Mouse (Mus musculus) lung, embryonic 15.5 days (tissue): ENCODE data around the gene Spaca4. TPM values are rescaled to one million over a fixed set of nuclear protein-coding genes. Genes with fewer than 3 reads are reported as not detected.
A peak's percentile ranks its signal among the peaks of the same experiment; 100 is the strongest.

Experiments
- ATAC-seq: fragments of 200-750 bp; cut with Nextera tagmentation; 2 replicates; pipeline ENCODE4 v1.8.0; 2017; ENCODE audit warnings: moderate number of reproducible peaks, borderline replicate concordance; ENCODE audit not compliant: low FRiP score, low TSS enrichment; ENCODE audit errors: extremely low read depth
- H3K27ac ChIP-seq: fragments of 300-500 bp; sonication (generic); 2 replicates; pipeline ENCODE4 v1.5.1; 2015; ENCODE audit warnings: moderate library complexity, mild to moderate bottlenecking, inconsistent platforms
- H3K27me3 ChIP-seq: fragments of 300-500 bp; sonication (generic); 2 replicates; pipeline ENCODE4 v1.6.1; 2015; ENCODE audit warnings: inconsistent platforms
- H3K36me3 ChIP-seq: fragments of 300-500 bp; sonication (generic); 2 replicates; pipeline ENCODE4 v1.6.1; 2015; ENCODE audit warnings: inconsistent platforms
- H3K4me1 ChIP-seq: fragments of 300-500 bp; sonication (generic); 2 replicates; pipeline ENCODE4 v1.6.1; 2015; ENCODE audit warnings: inconsistent platforms
- H3K4me2 ChIP-seq: fragments of 300-500 bp; sonication (generic); 2 replicates; pipeline ENCODE4 v1.6.1; 2015; ENCODE audit warnings: inconsistent platforms, mild to moderate bottlenecking, moderate library complexity
- H3K4me3 ChIP-seq: fragments of 300-500 bp; sonication (generic); 2 replicates; pipeline ENCODE4 v1.5.1; 2015; ENCODE audit warnings: mild to moderate bottlenecking, inconsistent platforms
- H3K9ac ChIP-seq: fragments of 300-500 bp; sonication (generic); 2 replicates; pipeline ENCODE4 v1.6.1; 2015; ENCODE audit warnings: inconsistent platforms
- H3K9me3 ChIP-seq: fragments of 300-500 bp; sonication (generic); 2 replicates; pipeline ENCODE4 v1.6.1; 2016; ENCODE audit warnings: inconsistent platforms
- WGBS: fragments of 180-500 bp; shearing (Covaris S2); methylation state at CpG from one replicate; pipeline ENCODE4 v1.1.7; 2015; 5-methylcytosine and 5-hydroxymethylcytosine counted together
- polyA plus RNA-seq: library from polyadenylated mRNA; unstranded; fragments of >200 nt; fragmentation: Nextera tagmentation; extraction: Ambion mirVana; gene quantifications from 2 replicates; pipeline ENCODE4 v1.2.1, GENCODE M21; 2015

Gene Spaca4
- polyA plus RNA-seq, 1 experiment from 2014 or later, result not detected

DNA sequence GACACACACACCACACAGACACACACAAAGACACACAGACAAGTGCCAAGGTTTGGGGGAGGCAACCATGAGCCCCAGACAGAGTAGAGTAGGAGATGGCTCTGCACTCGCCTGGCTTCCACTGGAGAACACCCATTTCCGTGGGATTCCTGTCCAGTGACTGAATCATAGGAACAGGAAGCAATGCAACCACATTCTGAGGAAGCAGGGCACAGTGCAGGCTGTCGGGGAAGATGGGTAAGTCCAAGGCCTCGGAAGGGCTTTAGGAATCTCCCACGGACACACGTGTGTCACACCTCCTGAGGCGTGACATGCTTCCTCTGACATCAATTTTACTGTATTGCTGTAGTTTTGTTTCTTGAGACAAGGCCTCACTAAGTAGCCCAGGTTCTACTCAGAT, 22.5 kb upstream of the Spaca4 start:
- Histone ChIP-seq H3K9ac (no peak overlapping the region), H3K4me1 (peaks cover 5% of the 10 kb centered on the region; the same call in 1 of the 2 replicates), H3K27ac (no peak overlapping the region), H3K36me3 (no peaks in the 10 kb centered on the region), H3K4me3 (no peak overlapping the region), H3K9me3 (no peaks in the 10 kb centered on the region), H3K4me2 (no peak overlapping the region), H3K27me3 (no peaks in the 10 kb centered on the region)
- WGBS, result 55% methylated on average over 7 of the region's 7 CpGs
- ATAC-seq, result no peak; the same call in 1 of the 2 replicates

GRCm38 (mm10) chr7:45747450-45747849, 21.8 kb upstream of the Spaca4 start:
- Histone ChIP-seq H3K36me3 (no peaks in the 10 kb centered on the region), H3K9me3 (no peaks in the 10 kb centered on the region), H3K4me1 (peaks cover 5% of the 10 kb centered on the region; the same call in 1 of the 2 replicates), H3K27me3 (no peaks in the 10 kb centered on the region), H3K9ac (no peak overlapping the region), H3K4me2 (no peak overlapping the region), H3K27ac (no peak overlapping the region), H3K4me3 (no peak overlapping the region)
- no peak for ATAC-seq
- 89% methylated on average over 5 of the region's 5 CpGs for WGBS

- Histone ChIP-seq H3K9ac (no peak overlapping the region), H3K4me2 (no peak overlapping the region), H3K4me3 (no peak overlapping the region), H3K9me3 (no peaks in the 10 kb centered on the region), H3K4me1 (peaks cover 13% of the 10 kb centered on the region), H3K27ac (no peak overlapping the region), H3K36me3 (no peaks in the 10 kb centered on the region), H3K27me3 (no peaks in the 10 kb centered on the region)
- 66% methylated on average over 6 of the region's 6 CpGs for WGBS
- no peak for ATAC-seq
Observed at GRCm38 (mm10) chr7:45746518-45746917, 20.9 kb upstream of the Spaca4 start.

DNA sequence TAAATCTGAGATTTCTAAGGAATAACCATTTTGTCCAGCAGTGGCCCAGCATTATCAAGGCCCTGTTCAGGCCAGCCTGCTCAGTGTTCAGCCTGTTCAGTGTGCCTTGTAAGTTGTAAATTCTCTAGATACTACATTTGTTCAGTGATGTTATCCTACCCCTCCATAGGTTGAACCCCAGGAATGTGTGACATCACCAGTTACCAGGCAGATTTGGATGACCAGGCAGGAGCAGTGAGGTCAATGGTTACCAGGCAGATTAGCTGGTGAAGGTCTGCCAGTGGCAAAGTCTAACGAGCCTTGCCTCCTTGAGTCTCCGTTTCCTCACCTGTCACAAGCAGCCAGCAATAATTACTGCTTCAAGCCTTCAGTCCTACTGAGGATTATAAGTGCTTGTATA, 18.8 kb upstream of the Spaca4 start:
- ATAC-seq, result no peak
- H3K9ac ChIP-seq, result no peak overlapping the region
- H3K36me3 ChIP-seq, result no peaks in the 10 kb centered on the region

DNA sequence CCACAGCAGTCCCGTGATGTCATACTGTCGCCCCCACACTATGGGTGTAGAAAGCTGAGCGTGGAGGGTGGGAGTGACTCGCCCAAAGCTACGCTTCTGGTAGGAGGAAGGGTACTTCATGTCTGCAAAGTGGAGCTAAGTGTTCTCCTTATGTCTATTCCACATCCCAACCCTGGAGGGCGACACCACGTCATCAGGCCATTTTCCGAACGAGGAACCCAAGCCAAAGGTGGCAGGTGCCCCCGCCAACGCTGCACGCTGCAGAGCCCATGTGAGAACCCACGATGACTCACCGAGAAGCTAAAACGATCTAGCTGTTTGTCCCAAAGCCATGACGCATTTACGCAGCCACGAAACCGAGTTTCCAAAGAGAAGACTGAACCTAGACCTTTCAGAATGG, 16.7 kb upstream of the Spaca4 start:
- Histone ChIP-seq H3K4me2 (peak overlapping the region; percentile 53), H3K4me1 (peaks cover 9% of the 10 kb centered on the region; the same call in 1 of the 2 replicates), H3K27ac (0 out of 2 replicates have a peak overlapping the region, but pooled peaks have one; percentile 0), H3K27me3 (no peaks in the 10 kb centered on the region), H3K9ac (no peak overlapping the region), H3K9me3 (no peaks in the 10 kb centered on the region), H3K36me3 (no peaks in the 10 kb centered on the region), H3K4me3 (peak overlapping the region; percentile 33)
- ATAC-seq, result 0 out of 2 replicates have a peak, but pooled peaks have one; percentile 35
- 26% methylated on average over 19 of the region's 19 CpGs for WGBS

More for the DNA sequence above, 18.8 kb upstream of the Spaca4 start:
- Histone ChIP-seq H3K27ac (no peak overlapping the region), H3K9me3 (no peaks in the 10 kb centered on the region), H3K27me3 (no peaks in the 10 kb centered on the region), H3K4me2 (no peak overlapping the region), H3K4me3 (no peak overlapping the region), H3K4me1 (peaks cover 9% of the 10 kb centered on the region)
- 17% methylated on average over 2 of the region's 2 CpGs for WGBS

DNA sequence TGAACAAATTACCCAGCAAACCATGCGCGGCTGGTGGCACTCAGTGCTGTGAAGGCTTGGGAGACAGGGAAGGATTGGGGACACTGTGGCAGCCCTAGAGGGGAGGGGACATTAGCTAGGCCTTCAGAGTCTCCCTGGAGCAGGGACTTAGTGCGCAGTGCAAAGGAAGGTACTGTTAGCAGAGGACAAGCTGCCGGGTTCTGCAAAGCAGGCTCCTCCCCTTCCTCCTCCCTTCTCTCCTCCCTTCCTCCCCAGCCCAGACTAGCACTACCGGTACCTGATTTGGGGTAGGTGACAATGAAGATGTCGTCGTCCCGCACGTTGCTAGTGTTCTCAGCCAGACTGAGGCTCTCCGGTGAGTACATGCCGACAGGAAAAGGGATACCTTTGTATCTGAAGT, 16.2 kb upstream of the Spaca4 start:
- WGBS, result 28% methylated on average over 11 of the region's 11 CpGs
- Histone ChIP-seq H3K9me3 (no peaks in the 10 kb centered on the region), H3K4me3 (peak overlapping the region; percentile 33), H3K4me2 (peak overlapping the region; percentile 53), H3K4me1 (peaks cover 9% of the 10 kb centered on the region; the same call in 1 of the 2 replicates), H3K36me3 (no peaks in the 10 kb centered on the region), H3K27me3 (no peaks in the 10 kb centered on the region), H3K9ac (no peak overlapping the region), H3K27ac (0 out of 2 replicates have a peak overlapping the region, but pooled peaks have one; percentile 0)
- 0 out of 2 replicates have a peak, but pooled peaks have one; percentile 66 for ATAC-seq

- ATAC-seq, result no peak
- H3K9ac ChIP-seq, result no peak overlapping the region
- H3K4me3 ChIP-seq, result no peak overlapping the region
Observed at GRCm38 (mm10) chr7:45741308-45741707, 15.7 kb upstream of the Spaca4 start.

GRCm38 (mm10) chr7:45739820-45740219, 14.2 kb upstream of the Spaca4 start:
- H3K9me3 ChIP-seq, result no peaks in the 10 kb centered on the region
- H3K36me3 ChIP-seq, result no peaks in the 10 kb centered on the region
- ATAC-seq, result no peak
- 57% methylated on average over 10 of the region's 10 CpGs for WGBS
- no peak overlapping the region for H3K9ac ChIP-seq
- no peak overlapping the region for H3K27ac ChIP-seq
- no peak overlapping the region for H3K4me3 ChIP-seq
- H3K4me2 ChIP-seq, result no peak overlapping the region
- H3K27me3 ChIP-seq, result no peaks in the 10 kb centered on the region
- peaks cover 9% of the 10 kb centered on the region; the same call in 1 of the 2 replicates for H3K4me1 ChIP-seq

More at GRCm38 (mm10) chr7:45741308-45741707, 15.7 kb upstream of the Spaca4 start:
- Histone ChIP-seq H3K9me3 (no peaks in the 10 kb centered on the region), H3K36me3 (no peaks in the 10 kb centered on the region), H3K4me1 (peaks cover 9% of the 10 kb centered on the region; the same call in 1 of the 2 replicates), H3K4me2 (peak overlapping the region; percentile 53), H3K27me3 (no peaks in the 10 kb centered on the region), H3K27ac (no peak overlapping the region)
- 77% methylated on average over 12 of the region's 12 CpGs for WGBS

DNA sequence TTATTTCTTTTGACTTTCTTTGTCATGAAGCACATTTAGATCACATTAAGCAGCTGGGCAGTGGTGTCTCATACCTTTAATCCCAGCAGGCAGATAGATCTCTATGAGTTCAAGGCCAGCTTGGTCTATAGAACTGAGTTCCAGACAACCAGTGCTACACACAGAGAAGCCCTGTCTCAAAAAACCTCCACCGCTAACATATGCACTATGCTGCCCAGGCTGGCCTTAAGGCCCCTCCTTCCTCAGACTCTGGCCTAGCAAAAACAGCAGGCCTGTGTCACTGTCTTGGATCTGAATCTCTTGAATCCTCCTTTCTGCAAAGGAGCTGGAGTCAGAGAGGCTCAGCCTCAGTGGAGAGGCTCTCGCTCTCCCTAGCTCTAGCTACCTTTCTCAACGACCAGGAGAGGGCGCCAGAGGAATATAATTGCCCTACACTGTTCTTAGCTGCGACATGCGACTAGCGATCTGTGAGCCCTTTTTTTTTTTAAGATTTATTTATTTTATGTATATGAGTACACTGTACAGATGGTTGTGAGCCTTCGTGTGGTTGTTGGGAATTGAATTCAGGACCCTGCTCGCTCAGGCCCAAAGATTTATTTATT, 13.7 kb upstream of the Spaca4 start:
- H3K27ac ChIP-seq, result no peak overlapping the region
- no peaks in the 10 kb centered on the region for H3K9me3 ChIP-seq
- ATAC-seq, result peak; percentile 73
- H3K4me1 ChIP-seq, result peaks cover 9% of the 10 kb centered on the region; the same call in 1 of the 2 replicates
- no peaks in the 10 kb centered on the region for H3K27me3 ChIP-seq
- no peak overlapping the region for H3K9ac ChIP-seq
- WGBS, result 7% methylated on average over 9 of the region's 9 CpGs
- no peak overlapping the region for H3K4me3 ChIP-seq
- no peak overlapping the region for H3K4me2 ChIP-seq
- H3K36me3 ChIP-seq, result no peaks in the 10 kb centered on the region

DNA sequence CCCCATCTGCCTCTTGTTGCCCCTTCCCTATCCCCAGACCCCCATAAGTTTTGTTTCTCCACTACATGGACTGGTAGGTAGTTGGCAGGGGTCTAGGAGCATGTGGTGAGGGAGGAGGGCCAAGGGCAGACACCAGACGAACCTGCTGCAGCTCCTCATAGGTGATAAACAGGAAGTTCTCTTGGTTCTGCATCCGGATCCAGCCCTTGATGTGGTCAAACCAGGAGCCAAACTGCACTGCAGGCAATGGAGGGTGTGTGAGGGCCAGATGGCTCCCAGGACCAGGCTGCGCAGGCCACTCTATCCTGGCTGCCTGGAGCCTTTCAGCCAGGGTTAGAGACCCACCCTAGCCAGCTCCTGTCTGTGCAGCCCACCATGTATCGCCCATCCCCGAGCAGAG, 7.9 kb upstream of the Spaca4 start:
- Histone ChIP-seq H3K27ac (no peak overlapping the region), H3K4me3 (no peak overlapping the region), H3K9ac (no peak overlapping the region), H3K4me1 (peaks cover 9% of the 10 kb centered on the region; the same call in 1 of the 2 replicates), H3K27me3 (no peaks in the 10 kb centered on the region), H3K4me2 (no peak overlapping the region), H3K9me3 (no peaks in the 10 kb centered on the region), H3K36me3 (peaks cover 3% of the 10 kb centered on the region; the same call in 1 of the 2 replicates)
- 74% methylated on average over 5 of the region's 5 CpGs for WGBS
- ATAC-seq, result no peak

DNA sequence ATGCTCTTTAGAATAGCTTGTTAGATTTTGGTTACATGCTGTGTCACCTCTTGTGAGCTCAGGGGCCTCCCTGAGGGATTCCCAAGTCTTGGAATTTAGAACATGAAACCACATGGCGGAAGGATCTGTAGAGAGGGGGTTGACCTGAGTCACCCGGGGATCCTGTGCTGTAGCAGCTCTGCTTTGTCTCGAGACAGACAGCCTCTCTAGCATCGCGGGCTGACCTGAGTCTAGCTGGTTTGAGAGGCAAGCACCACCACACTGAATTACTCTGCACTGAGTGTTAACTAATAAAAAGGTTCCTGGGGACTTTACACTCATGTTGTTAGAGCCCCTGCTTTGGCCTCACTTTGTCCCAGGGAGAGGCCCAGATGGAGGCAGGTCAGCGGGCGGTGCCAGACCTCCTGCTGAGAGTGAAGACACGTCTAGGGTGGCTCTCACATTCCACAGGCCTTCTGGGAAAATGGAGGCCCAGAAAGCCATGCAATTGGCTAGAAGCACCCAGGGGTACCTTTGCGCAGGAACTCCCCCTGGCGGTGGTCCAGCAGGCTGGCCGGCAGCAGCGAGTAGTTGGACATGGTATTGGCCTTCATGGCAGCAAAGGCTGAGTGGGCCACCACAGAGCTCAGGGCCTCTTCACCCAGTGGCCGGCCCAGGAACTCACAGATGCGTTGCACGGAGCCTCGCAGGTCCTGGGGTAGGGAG, 5.3 kb upstream of the Spaca4 start:
- H3K27me3 ChIP-seq, result no peaks in the 10 kb centered on the region
- H3K27ac ChIP-seq, result no peak overlapping the region
- H3K9me3 ChIP-seq, result no peaks in the 10 kb centered on the region
- H3K4me1 ChIP-seq, result peaks cover 9% of the 10 kb centered on the region; the same call in 1 of the 2 replicates
- no peak overlapping the region for H3K4me2 ChIP-seq
- H3K9ac ChIP-seq, result no peak overlapping the region
- 16% methylated on average over 16 of the region's 16 CpGs for WGBS
- peaks cover 14% of the 10 kb centered on the region for H3K36me3 ChIP-seq
- ATAC-seq, result peak; percentile 31; the same call in 1 of the 2 replicates
- no peak overlapping the region for H3K4me3 ChIP-seq

DNA sequence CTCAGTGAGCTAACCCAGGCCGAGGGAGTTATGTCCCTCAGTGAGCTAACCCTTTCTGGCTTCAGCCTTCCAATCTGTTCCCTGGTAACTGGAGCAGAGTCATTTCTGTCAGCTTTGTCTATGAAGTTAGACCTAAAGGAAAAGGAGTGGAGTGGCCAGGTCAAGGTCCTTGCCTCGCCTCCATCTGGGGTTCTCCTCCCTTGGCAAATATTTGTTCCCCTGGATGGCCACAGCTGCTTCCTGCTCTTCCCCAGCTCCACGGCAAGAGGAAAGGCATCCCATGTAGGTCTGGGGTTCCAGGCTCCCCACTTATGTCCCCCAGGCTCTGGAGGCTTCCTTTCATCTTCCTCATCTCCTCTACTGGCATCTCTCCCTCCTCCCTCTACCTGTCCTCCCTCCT, 2.0 kb upstream of the Spaca4 start:
- WGBS, result 61% methylated on average over 3 of the region's 3 CpGs
- H3K27ac ChIP-seq, result no peak overlapping the region
- H3K4me2 ChIP-seq, result no peak overlapping the region
- ATAC-seq, result no peak
- H3K4me3 ChIP-seq, result no peak overlapping the region
- H3K9ac ChIP-seq, result no peak overlapping the region
- H3K27me3 ChIP-seq, result no peaks in the 10 kb centered on the region
- no peaks in the 10 kb centered on the region for H3K9me3 ChIP-seq
- peaks cover 45% of the 10 kb centered on the region for H3K36me3 ChIP-seq
- peaks cover 9% of the 10 kb centered on the region; the same call in 1 of the 2 replicates for H3K4me1 ChIP-seq
